Mouse (Mus musculus) 416B (cell line): ENCODE data around the gene Atp6v1e1.
"Not testable (repeated sequence)": the region's sequence is repeated elsewhere in the genome, so short reads cannot be mapped to it uniquely, and the experiment has no call there.

Experiments used
- DNase-seq: peaks from one replicate; pipeline ENCODE4 v3.0.0; 2011; ENCODE audit warnings: low read depth

Gene Atp6v1e1

DNA sequence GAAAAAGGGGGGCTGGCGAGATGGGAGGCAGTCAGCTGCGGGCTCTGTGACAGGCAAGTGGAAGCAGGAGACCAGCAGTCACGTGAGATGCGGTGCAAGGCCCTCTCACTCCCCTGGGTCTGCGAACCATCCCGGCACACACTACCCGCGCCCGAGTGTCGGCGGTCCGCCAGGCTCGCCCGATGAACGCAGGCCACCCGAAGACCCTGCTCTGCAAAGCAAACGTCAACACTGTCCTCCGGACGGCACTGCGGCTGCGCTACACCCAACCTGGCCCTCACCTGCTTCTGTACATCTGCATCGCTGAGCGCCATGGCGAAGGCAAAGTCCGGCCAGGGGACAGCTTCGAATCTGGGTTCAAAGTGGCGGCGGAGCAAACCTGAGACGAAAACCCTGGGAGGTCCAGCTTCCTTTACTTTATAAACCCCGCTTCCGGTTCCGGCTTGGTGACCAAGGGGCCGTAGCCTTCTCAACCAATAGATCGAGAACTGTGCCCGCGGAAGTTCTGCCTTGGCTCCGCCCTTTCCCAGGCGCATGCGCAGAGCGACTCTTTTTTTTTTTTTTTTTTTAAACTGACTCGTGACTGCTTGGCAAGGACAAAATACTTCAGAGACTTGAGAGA, at the start of gene Atp6v1e1:
Gene Atp6v1e1, minus strand, starts transcription at position 487 of the 622 bp plus-strand sequence.
- peak; percentile 98 for DNase-seq

DNA sequence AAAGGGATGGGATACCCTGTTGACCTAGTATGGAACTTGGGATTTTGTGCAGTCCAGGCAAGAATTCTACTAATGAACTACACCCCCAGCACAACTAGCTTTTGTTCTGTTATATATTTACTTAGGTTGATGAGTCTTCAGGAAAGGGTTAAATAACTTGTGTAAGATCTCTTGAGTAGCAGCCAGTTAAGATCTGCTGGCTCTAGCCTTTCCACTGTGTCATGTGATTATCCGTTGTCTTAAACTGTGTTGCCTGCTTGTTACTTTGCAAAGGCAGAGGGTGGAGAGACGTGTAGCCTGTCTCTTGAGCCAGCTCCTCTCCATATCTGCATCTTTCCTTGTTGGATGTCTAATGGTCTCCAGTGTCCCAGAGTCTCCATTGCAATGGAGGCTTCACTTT, 48.7 kb upstream of the Atp6v1e1 start:
- no peak for DNase-seq

GRCm38 (mm10) chr6:120868824-120869223, 46.2 kb upstream of the Atp6v1e1 start:
- DNase-seq, result no peak

DNA sequence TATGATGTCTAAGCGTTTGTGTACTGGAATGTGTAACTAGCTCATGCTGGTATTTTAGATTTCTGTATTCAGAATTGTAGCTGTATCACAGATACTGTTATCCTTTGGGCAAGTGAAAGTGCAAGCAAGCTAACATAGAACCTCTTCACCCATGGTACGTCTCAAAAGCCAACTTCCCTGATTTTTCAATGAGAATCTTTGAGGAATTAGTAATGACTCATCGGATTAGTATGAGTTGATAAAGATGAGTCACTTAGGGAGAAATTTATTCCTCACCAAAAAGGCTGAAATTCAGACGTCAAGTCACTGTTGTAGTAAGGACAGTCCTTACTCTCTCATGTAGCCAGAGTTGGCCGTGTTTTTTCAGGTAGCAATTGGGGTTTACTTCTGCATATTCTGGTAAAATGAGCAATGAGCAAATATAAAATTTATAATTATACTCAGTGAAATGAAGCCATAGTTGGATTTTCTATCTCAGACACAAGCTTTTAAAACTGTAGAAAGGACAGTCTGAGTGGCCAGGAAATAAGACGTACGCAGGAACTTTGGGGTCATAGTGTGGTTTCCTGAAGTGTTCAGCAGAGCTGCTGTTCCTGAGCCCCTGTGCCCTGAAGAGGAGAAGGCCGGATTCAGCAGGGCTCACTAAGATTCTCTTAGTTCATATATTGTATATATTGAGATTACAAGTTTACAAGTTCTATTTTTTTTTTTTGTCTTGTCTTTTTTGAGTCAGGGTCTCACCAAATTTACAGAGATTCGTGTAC, 43.6 kb upstream of the Atp6v1e1 start:
- peak; percentile 87 for DNase-seq

DNA sequence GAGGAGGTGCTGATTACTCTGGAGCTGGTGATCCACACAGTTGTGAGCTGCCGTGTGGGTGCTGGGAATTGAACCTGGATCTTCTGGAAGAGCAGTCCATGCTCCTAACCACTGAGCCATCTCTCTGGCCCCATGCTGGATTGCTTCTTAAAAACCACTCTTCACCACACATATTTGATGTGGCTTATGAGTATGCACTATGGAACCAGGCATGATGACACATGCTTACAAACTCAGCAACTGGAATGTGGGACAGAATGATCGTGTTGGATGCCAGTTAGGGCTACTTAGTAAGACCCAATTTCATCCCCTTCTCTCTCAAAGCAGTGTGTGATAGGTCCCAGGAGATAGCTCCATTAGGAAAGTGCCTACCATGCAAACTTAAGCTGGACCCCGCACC, 37.5 kb upstream of the Atp6v1e1 start:
- no peak for DNase-seq

DNA sequence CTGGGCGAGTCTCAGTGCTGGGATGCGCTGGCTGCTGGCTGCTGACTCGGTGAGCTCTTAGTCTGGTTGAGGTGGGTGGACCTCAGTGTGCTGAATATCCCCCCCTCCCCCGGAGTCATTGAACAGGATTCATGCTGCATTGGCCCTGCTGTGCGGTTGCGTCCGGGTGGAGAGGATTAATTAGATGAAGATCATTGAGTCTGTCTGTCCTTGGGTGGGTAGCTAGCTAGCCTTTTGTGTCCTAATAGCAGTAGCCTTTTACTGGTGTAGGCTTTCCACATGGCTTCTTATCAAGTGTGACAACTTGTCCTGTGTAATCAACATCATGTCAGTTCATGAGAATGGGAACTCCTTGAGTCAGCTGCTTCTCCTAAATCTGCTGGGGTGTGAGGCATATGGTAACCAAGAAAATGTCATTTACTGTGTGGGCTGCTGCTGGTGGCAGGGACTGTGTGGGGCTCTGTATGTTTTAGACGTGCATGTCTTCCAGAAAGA, 35.7 kb upstream of the Atp6v1e1 start:
- DNase-seq, result no peak

DNA sequence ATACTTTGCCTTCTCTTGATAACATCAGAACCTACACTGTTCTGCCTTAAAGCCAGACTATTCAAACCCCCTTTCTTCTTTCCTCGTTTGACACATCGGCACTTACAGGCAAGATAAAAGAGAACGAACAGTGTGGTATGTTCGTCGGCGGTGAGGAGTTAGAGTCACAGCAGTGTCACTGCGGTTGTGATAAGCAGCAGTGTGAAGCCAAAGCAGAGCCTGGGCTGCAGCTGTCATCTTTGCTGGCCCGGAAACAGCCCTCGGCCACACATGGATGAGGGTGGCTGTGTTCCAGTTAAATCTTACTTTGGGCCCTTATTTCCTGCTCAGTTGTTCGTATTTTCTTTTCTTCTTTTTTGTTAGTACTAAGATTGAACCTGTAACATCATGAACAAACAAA, 31.8 kb upstream of the Atp6v1e1 start:
- no peak for DNase-seq

DNA sequence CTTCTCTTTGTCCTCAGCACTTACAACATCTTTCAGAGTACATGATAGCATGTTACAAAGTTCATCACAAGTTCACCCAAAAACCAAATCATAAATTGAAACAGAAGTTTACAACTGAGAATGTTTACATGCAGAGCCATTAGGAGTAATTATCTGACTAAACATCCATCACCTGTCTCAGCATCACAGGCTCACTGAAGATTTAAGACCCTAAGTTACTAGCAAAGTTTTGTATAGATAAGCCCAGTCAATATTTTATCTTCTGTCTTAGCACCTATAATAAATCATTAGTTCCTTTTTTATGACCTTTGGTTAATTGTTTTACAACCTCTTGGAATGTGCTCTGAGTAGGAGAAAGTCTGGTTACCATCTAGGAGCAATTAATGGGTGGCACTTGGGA, 28.1 kb upstream of the Atp6v1e1 start:
- DNase-seq, result not testable (repeated sequence)

DNA sequence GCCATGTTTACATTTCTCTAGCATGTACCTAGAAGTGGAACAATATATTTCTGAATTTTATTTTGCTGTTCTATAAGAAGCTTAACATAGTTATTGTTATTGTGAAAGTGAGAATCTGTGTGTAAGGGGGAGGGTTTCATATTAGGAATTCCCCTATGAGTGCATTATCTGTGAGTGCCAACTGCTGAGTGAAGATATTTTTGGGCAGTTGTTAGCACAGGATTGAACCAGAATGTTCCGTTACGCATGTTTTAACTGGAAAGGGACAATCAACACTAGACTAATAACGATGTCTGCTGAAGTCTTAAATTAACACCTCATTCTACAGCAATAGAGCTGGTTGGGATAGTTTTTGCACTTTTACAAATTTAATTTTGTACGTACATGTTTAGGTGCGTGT, 19.2 kb upstream of the Atp6v1e1 start:
- DNase-seq, result no peak

GRCm38 (mm10) chr6:120840258-120840657, 17.7 kb upstream of the Atp6v1e1 start:
- DNase-seq, result peak; percentile 75

DNA sequence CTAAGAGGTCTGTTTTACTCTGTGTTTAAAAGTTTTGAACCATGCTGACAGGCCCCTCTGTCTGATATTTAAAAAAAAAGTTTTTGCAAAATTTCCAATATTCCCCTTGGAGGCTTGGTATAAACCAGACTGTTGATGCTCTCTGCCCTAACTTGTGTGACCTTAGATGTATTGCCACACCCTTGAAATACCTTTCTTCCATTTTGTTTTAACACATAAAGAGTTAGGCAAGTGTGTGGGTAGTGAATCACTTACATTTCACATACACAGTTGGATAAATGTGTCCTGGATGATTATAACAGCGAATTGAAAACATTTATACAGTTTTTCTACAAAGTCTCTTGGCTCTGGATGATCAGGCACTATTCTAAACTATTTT, 14.5 kb upstream of the Atp6v1e1 start:
- DNase-seq, result peak; percentile 78

DNA sequence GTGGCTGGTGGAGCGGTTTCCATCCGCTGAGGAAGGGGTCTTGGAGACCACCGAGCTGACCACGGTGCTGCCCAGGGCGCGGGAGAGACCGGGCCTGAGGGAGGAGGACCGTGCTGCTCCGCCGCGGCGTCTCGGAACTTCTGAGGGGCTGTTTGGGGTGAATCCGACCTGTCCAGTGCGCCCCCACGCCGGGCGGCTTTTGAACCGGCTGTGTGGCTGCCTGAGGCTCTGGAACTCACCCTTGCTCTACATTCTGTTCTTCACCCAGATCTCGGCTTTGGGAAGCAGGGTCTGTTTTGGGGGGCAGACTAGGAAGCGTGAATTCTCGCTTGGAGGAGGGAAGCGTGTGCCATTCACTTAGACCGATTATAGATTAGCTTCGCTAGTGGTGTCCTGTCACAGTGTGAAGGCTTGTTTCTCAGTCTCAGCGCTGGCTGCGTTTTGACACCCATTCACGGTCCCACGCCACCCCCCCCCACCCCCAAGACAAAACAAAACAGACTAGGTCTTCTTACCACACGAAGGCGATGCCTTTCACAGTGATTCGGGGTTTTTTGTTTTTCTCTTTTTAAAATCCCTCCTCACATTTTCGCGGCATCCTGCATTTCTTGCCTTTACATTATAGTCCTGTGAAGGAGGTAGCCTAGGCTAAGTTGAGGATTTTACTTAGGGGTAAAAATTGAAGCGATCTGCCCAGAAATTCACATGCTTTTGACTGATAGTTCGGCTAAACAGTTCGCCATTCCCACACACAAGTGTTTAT, 14.0 kb upstream of the Atp6v1e1 start:
- DNase-seq, result peak; percentile 69

DNA sequence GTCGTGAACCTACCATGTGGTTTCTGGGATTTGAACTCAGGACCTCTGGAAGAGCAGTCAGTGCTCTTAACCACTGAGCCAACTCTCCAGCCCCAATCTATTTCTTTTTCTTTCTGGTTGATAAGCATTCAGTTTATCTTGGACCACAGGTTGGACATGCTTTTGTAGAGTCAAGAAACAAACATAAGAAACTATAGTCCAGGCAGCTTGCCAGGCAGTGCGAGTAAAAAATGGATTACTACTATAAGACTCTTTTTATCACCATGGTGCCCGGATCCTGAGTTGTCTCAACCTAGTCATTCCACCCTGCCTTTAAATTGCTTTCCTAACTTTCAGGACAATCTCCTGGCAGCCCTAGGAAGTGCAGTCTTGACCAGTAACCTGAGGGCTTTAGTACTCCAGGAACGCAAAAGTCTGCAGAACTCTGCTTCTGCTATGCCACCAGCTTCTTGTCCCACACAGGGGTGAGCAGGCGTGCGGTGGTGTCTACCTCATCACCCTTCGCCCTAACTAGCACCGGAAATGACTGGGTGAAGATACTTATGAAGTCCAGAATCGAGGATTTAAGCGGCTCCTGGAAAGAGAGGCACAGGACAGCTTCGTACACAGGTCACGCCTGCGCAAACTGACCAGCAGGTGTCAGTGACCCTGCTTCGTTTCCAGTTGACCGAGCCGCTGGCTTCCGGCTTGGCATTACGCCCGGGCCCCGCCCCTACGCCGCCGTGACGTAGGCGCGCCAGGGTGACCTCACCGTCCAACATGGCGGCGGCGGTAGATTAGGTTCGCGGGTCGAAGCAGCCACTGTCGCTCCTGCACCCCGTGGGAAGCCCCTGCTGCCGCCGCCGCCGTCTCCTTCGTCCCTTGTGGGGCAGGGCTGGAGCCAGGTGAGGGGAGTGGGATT, 13.1 kb upstream of the Atp6v1e1 start, which contains the start of gene Bcl2l13:
Gene Bcl2l13, plus strand, starts transcription at position 739 of the 901 bp plus-strand sequence.
- DNase-seq, result peak; percentile 96

DNA sequence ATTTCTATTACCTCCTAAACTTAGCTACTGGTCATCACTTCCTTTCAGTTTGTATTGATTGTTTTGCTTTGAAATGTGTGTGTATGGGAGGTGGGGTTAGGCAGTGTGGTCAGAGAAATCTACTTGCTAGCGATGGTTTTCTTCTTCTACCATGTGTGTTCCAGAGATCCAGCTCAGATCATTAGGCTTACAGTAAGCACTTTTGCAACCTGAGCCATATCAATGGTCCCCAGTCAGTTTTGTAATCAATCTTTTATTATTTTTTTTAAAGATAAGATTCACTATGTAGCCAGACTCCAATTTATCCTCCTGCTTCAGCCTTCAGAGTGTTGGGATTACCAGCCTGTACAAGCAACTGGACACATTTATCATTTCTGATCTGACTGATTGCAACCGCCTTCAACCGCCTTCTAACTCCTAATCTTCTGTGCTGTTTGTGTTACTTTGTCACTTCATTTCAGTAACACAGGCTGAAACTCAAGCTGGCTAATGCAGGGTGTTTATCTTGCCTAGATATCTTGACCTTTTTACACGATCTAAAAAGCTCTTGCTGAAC, 12.3 kb upstream of the Atp6v1e1 start:
- DNase-seq, result no peak

DNA sequence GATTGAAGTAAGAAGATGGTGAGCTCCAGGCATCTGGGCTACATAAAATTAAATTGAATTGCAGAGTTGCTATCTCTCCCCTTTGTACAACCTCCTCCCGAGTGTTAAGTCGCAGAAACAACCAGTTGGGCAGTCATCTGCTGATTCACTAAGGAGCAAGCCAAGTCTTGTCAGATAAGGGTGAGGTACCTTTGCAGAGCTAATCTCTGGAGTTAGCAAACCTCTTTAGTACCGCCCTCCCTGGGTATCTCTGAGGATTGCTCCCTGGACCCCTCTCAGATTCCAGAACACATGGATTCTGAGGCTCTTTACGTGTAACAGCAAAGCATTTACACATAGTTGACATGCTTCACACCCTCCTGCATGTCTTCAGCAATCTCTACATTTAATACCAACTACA, 9.5 kb upstream of the Atp6v1e1 start:
- no peak for DNase-seq

GRCm38 (mm10) chr6:120830866-120831608, 8.4 kb upstream of the Atp6v1e1 start:
- DNase-seq, result no peak

GRCm38 (mm10) chr6:120830056-120830455, 7.5 kb upstream of the Atp6v1e1 start:
- no peak for DNase-seq

DNA sequence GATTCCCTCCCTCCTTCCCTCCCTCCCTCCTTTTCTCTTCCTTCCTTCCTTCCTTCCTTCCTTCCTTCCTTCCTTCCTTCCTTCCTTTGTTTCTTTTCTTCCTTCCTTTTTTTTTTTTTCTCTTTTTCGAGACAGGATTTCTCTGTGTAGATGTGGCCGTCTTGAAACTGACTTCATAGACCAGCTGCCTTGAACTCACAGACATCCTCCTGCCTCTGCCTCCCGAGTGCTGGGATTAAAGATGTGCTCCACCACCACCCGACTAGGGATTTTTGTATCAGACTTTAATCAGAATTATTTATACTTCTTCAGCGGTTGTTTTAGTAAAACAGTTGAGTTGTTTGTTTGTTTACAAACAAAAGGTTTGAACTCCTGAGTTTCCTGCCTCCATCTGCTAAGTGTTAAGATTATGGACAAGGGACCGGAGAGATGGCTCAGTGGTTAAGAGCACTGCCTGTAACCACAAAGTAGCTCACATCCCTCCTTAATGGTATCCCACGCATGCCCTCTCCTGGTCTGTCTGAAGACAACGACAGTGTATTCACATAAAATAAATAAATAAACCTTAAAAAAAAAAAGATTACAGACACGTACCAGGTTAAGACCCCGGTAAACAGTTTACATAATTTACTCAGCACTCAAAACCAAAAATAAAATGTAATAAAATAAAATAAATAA, 483 bp upstream of the Atp6v1e1 start:
- peak; percentile 70 for DNase-seq

- peak; percentile 32 for DNase-seq
Measured at GRCm38 (mm10) chr6:120821715-120822114, 878 bp downstream of the Atp6v1e1 start.

GRCm38 (mm10) chr6:120820941-120821340, 1.7 kb downstream of the Atp6v1e1 start:
- DNase-seq, result no peak
